Mouse (Mus musculus): ENCODE measurements at regions not wholly inside any gene's neighbourhood (a gene's known extent, or its start where the extent isn't known, plus 50 kb on each side); places are given as distances from the start of the nearest gene placed in this dataset.

GRCm38 (mm10) chr10:92333869-92334268, 388.4 kb downstream of the Nedd1 start:
- DNase-seq, result peak; percentile 12 to 21

- peak in 1 of 2 experiments; percentile 6 for DNase-seq
These were observed 389.0 kb downstream of the Nedd1 start for GRCm38 (mm10) chr10:92333042-92333774.

- DNase-seq, result no peak
These were observed 392.1 kb downstream of the Nedd1 start for GRCm38 (mm10) chr10:92330150-92330549.

- DNase-seq, result no peak
These were observed 392.6 kb downstream of the Nedd1 start for GRCm38 (mm10) chr10:92329661-92330060.

GRCm38 (mm10) chr10:92325284-92325989, 396.8 kb downstream of the Nedd1 start:
- DNase-seq, result no peak

- peak in 1 of 2 experiments; percentile 12 for DNase-seq
These were observed 407.6 kb downstream of the Nedd1 start for GRCm38 (mm10) chr10:92314606-92315005.

- no peak for DNase-seq
These were observed 409.9 kb downstream of the Nedd1 start for GRCm38 (mm10) chr10:92312278-92312677.

- no peak for DNase-seq
These were observed 413.6 kb downstream of the Nedd1 start for GRCm38 (mm10) chr10:92308643-92309042.

- DNase-seq, result peak in 1 of 2 experiments; percentile 67
These were observed 414.4 kb downstream of the Nedd1 start for GRCm38 (mm10) chr10:92307861-92308260.

- DNase-seq, result no peak
These were observed 423.5 kb downstream of the Nedd1 start for GRCm38 (mm10) chr10:92298693-92299092.

- no peak for DNase-seq
These were observed 425.4 kb downstream of the Nedd1 start for GRCm38 (mm10) chr10:92296837-92297236.

GRCm38 (mm10) chr10:92296303-92296702, 425.9 kb downstream of the Nedd1 start:
- no peak for DNase-seq

- DNase-seq, result peak; percentile 53 to 71
These were observed 429.0 kb downstream of the Nedd1 start for GRCm38 (mm10) chr10:92293261-92293660.

GRCm38 (mm10) chr10:92289230-92289629, 433.0 kb downstream of the Nedd1 start:
- DNase-seq, result no peak

GRCm38 (mm10) chr10:92284231-92284630, 438.0 kb downstream of the Nedd1 start:
- DNase-seq, result peak; percentile 31 to 53

GRCm38 (mm10) chr10:92277981-92278380, 444.2 kb downstream of the Nedd1 start:
- no peak for DNase-seq

- DNase-seq, result no peak
These were observed 464.4 kb downstream of the Nedd1 start for GRCm38 (mm10) chr10:92257815-92258214.

- DNase-seq, result no peak
These were observed 473.6 kb downstream of the Nedd1 start for GRCm38 (mm10) chr10:92248648-92249047.

- DNase-seq, result no peak
These were observed 474.8 kb downstream of the Nedd1 start for GRCm38 (mm10) chr10:92247449-92247805.

- no peak for DNase-seq
These were observed 475.3 kb downstream of the Nedd1 start for GRCm38 (mm10) chr10:92246785-92247448.

GRCm38 (mm10) chr10:92242714-92243440, 479.3 kb downstream of the Nedd1 start:
- peak; percentile 70 to 73 for DNase-seq

- no peak for DNase-seq
These were observed 484.3 kb downstream of the Nedd1 start for GRCm38 (mm10) chr10:92237881-92238280.

GRCm38 (mm10) chr10:92232081-92232480, 490.1 kb downstream of the Nedd1 start:
- DNase-seq, result no peak

All from cerebellum, postnatal 14 days (tissue).